Mouse (Mus musculus) forebrain, embryonic 14.5 days (tissue): ENCODE measurements around the gene Malsu1. TPM values are rescaled to one million over a fixed set of nuclear protein-coding genes. Genes with fewer than 3 reads are reported as not detected.

ENCODE experiments used
- ATAC-seq: fragments of 200-750 bp; cut with Nextera tagmentation; 2 replicates; pipeline ENCODE4 v1.8.0; 2017; ENCODE audit warnings: mild to moderate bottlenecking, moderate library complexity
- DNase-seq: peaks from one replicate; pipeline ENCODE4 v3.0.0-alpha.2; 2015; ENCODE audit warnings: low spot score
- H3K27ac ChIP-seq: fragments of 300-500 bp; sonication (generic); 2 replicates; pipeline ENCODE4 v1.5.1; 2014; ENCODE audit warnings: low read depth, mild to moderate bottlenecking, control low read depth, low read length, moderate library complexity
- H3K27me3 ChIP-seq: fragments of 300-500 bp; sonication (generic); replicated peaks from 2 replicates; pipeline ENCODE4 v1.6.1; 2014; ENCODE audit warnings: low read length, control low read depth, mixed read lengths; ENCODE audit not compliant: control insufficient read depth, insufficient read depth
- H3K36me3 ChIP-seq: fragments of 300-500 bp; sonication (generic); 2 replicates; pipeline ENCODE4 v1.6.1; 2014; ENCODE audit warnings: low read length, control low read depth; ENCODE audit not compliant: control insufficient read depth, insufficient read depth
- H3K4me1 ChIP-seq: fragments of 300-500 bp; sonication (generic); 2 replicates; pipeline ENCODE4 v1.6.1; 2014; ENCODE audit warnings: antibody characterized with exemption, low read length, control low read depth; ENCODE audit not compliant: control insufficient read depth, insufficient read depth
- H3K4me2 ChIP-seq: fragments of 300-500 bp; sonication (generic); 2 replicates; pipeline ENCODE4 v1.6.1; 2014; ENCODE audit warnings: mild to moderate bottlenecking, control low read depth, low read length
- H3K4me3 ChIP-seq: fragments of 300-500 bp; sonication (generic); 2 replicates; pipeline ENCODE4 v1.5.1; 2014; ENCODE audit warnings: low read depth, low read length, control low read depth
- H3K9ac ChIP-seq: fragments of 300-500 bp; sonication (generic); 2 replicates; pipeline ENCODE4 v1.6.1; 2014; ENCODE audit warnings: mild to moderate bottlenecking, low read length, control low read depth, moderate library complexity
- H3K9me3 ChIP-seq: fragments of 300-500 bp; sonication (generic); replicated peaks from 2 replicates; pipeline ENCODE4 v1.6.1; 2016; ENCODE audit warnings: low read length, control low read depth, mixed read lengths; ENCODE audit not compliant: control insufficient read depth
- WGBS: fragments of 180-500 bp; shearing (Covaris S2); extraction: QIAGEN DNeasy Blood & Tissue Kit; methylation state at CpG from one replicate; pipeline ENCODE4 v1.1.7; 2014; 5-methylcytosine and 5-hydroxymethylcytosine counted together
- polyA plus RNA-seq: library from polyadenylated mRNA; unstranded; fragments of >200 nt; fragmentation: Nextera tagmentation; extraction: Ambion mirVana; gene quantifications from 2 replicates; pipeline ENCODE4 v1.2.1, GENCODE M21; 2014

Malsu1 gene
- polyA plus RNA-seq, 1 experiment from 2014 or later = 65.0 TPM

GRCm38 (mm10) chr6:49096933-49097461 lies 23.4 kb downstream of the Malsu1 start:
- no peak overlapping the region for H3K4me2 ChIP-seq
- peaks cover 16% of the 10 kb centered on the region for H3K4me1 ChIP-seq
- peak overlapping the region; percentile 65 for H3K27ac ChIP-seq
- ATAC-seq (peak; percentile 74; the same call in 1 of the 2 replicates), DNase-seq (peak; percentile 89)
- no peak overlapping the region for H3K4me3 ChIP-seq
- peaks cover 61% of the 10 kb centered on the region for H3K36me3 ChIP-seq
- no peaks in the 10 kb centered on the region for H3K9me3 ChIP-seq
- 18% methylated on average over 13 of the region's 13 CpGs for WGBS
- H3K9ac ChIP-seq = no peak overlapping the region
- H3K27me3 ChIP-seq = no peaks in the 10 kb centered on the region

DNA sequence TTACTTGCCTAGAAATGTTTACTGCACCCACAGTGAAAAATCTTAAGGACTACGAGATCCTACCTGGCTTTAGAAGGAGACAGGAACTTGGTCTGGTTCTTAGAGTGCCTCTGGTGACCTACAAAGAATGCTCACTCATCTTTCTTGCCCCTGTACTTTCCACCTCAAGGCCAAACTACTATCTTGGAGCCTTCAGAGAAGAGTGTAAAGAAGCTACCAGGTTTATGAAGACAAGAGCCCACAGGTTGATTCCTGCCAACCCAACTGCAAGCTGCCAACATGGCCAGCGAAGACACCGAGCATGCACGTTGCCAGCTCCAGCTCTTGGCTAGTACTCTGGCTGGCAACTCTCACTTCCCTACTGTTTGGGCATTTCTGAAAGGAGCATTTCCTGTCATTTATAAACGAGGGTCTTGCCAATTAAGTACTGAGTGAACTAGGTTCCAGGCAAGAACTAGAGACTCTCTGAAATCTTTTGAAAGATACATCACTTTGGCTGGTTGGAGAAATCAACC lies 24.1 kb downstream of the Malsu1 start:
- H3K27ac ChIP-seq = no peak overlapping the region
- no peaks in the 10 kb centered on the region for H3K27me3 ChIP-seq
- DNase-seq (peak; percentile 51), ATAC-seq (0 out of 2 replicates have a peak, but pooled peaks have one; percentile 29)
- H3K4me2 ChIP-seq = no peak overlapping the region; the same call in 1 of the 2 replicates
- peaks cover 16% of the 10 kb centered on the region for H3K4me1 ChIP-seq
- WGBS = 47% methylated on average over 5 of the region's 5 CpGs
- no peaks in the 10 kb centered on the region for H3K9me3 ChIP-seq
- H3K36me3 ChIP-seq = peaks cover 62% of the 10 kb centered on the region
- H3K9ac ChIP-seq = no peak overlapping the region
- H3K4me3 ChIP-seq = no peak overlapping the region

- H3K9me3 ChIP-seq = no peaks in the 10 kb centered on the region
- 78% methylated on average over 1 of the region's 1 CpGs for WGBS
- H3K36me3 ChIP-seq = peaks cover 53% of the 10 kb centered on the region
- no peak overlapping the region for H3K4me3 ChIP-seq
- H3K9ac ChIP-seq = no peak overlapping the region
- no peak for ATAC-seq
- H3K27ac ChIP-seq = no peak overlapping the region
- no peak overlapping the region for H3K4me2 ChIP-seq
- H3K27me3 ChIP-seq = no peaks in the 10 kb centered on the region
- H3K4me1 ChIP-seq = peaks cover 16% of the 10 kb centered on the region
- no peak for DNase-seq
Observed at GRCm38 (mm10) chr6:49099086-49099485, 25.5 kb downstream of the Malsu1 start.

GRCm38 (mm10) chr6:49106746-49107500 lies 33.3 kb downstream of the Malsu1 start:
- no peak overlapping the region for H3K4me3 ChIP-seq
- H3K27ac ChIP-seq = no peak overlapping the region
- no peak overlapping the region for H3K9ac ChIP-seq
- 86% methylated on average over 15 of the region's 15 CpGs for WGBS
- no peaks in the 10 kb centered on the region for H3K9me3 ChIP-seq
- peaks cover 57% of the 10 kb centered on the region for H3K36me3 ChIP-seq
- DNase-seq (no peak), ATAC-seq (no peak)
- H3K27me3 ChIP-seq = no peaks in the 10 kb centered on the region
- no peaks in the 10 kb centered on the region for H3K4me1 ChIP-seq
- H3K4me2 ChIP-seq = no peak overlapping the region

GRCm38 (mm10) chr6:49109196-49109595 lies 35.6 kb downstream of the Malsu1 start:
- Histone ChIP-seq H3K36me3 (peaks cover 45% of the 10 kb centered on the region), H3K9ac (no peak overlapping the region), H3K27ac (no peak overlapping the region), H3K4me2 (no peak overlapping the region), H3K4me3 (no peak overlapping the region), H3K9me3 (no peaks in the 10 kb centered on the region), H3K4me1 (no peaks in the 10 kb centered on the region), H3K27me3 (no peaks in the 10 kb centered on the region)
- DNase-seq (no peak), ATAC-seq (no peak)
- WGBS = 92% methylated on average over 2 of the region's 2 CpGs

DNA sequence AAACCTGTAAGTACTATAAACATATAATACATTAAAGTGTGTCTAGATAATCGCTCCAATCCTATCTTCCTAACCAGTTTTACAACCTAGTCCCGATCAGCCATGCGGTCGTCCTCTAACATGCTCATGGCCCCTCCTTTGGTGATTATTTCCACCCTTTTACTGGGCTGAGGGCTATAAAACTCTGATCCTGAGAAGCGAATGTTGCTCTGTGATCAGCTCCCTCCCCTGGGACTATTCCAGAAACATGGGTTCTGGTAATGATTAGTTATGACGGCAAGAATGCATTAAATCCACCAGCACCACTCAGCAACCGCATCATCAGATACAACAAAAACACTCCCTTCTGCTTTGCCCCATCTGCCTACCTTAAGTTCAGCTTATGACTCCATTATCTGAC lies 40.3 kb downstream of the Malsu1 start:
- H3K36me3 ChIP-seq = peaks cover 34% of the 10 kb centered on the region

GRCm38 (mm10) chr6:49114457-49114856 lies 40.9 kb downstream of the Malsu1 start:
- 94% methylated on average over 6 of the region's 6 CpGs for WGBS
- H3K27me3 ChIP-seq = no peaks in the 10 kb centered on the region
- no peak for DNase-seq

More for the DNA sequence above, 40.3 kb downstream of the Malsu1 start:
- no peak overlapping the region for H3K27ac ChIP-seq
- H3K4me2 ChIP-seq = no peak overlapping the region
- no peak overlapping the region for H3K9ac ChIP-seq
- no peaks in the 10 kb centered on the region for H3K9me3 ChIP-seq
- WGBS = 93% methylated on average over 7 of the region's 7 CpGs
- no peaks in the 10 kb centered on the region for H3K4me1 ChIP-seq
- H3K4me3 ChIP-seq = no peak overlapping the region
- H3K27me3 ChIP-seq = no peaks in the 10 kb centered on the region
- DNase-seq (no peak), ATAC-seq (no peak)

DNA sequence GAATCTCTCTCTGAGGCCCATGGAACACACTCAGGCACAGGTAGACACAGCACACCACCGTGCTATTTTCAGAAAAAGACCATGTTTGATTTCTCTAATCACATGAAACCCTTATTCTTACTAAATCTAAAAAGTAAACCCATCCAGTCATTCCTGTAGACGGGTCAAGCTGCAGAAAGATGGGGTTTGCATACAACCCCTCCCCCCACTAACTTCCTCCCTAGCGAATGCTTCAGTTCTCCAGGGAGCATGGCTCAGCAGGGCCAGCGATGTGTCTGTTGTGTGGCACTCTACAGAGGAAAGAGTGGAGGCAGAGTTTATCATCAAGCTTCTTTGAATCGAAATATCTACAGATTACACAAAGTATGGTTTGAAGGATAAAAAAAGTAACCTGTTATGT lies 42.0 kb downstream of the Malsu1 start:
- H3K27ac ChIP-seq = no peak overlapping the region
- no peak overlapping the region for H3K4me2 ChIP-seq
- H3K9me3 ChIP-seq = no peaks in the 10 kb centered on the region
- ATAC-seq (no peak), DNase-seq (no peak)
- peaks cover 2% of the 10 kb centered on the region; the same call in 1 of the 2 replicates for H3K4me1 ChIP-seq
- H3K27me3 ChIP-seq = no peaks in the 10 kb centered on the region
- no peak overlapping the region for H3K4me3 ChIP-seq
- H3K9ac ChIP-seq = no peak overlapping the region
- WGBS = 89% methylated on average over 5 of the region's 5 CpGs
- H3K36me3 ChIP-seq = peaks cover 27% of the 10 kb centered on the region

More at GRCm38 (mm10) chr6:49114457-49114856, 40.9 kb downstream of the Malsu1 start:
- no peak overlapping the region for H3K9ac ChIP-seq
- no peak overlapping the region for H3K4me3 ChIP-seq
- H3K4me1 ChIP-seq = peaks cover 1% of the 10 kb centered on the region; the same call in 1 of the 2 replicates
- H3K4me2 ChIP-seq = no peak overlapping the region
- H3K36me3 ChIP-seq = peaks cover 30% of the 10 kb centered on the region
- ATAC-seq = no peak
- no peaks in the 10 kb centered on the region for H3K9me3 ChIP-seq
- no peak overlapping the region for H3K27ac ChIP-seq

- Histone ChIP-seq H3K27ac (no peak overlapping the region), H3K9me3 (no peaks in the 10 kb centered on the region), H3K4me2 (no peak overlapping the region), H3K9ac (no peak overlapping the region), H3K4me1 (peaks cover 2% of the 10 kb centered on the region; the same call in 1 of the 2 replicates), H3K36me3 (peaks cover 23% of the 10 kb centered on the region), H3K4me3 (no peak overlapping the region), H3K27me3 (no peaks in the 10 kb centered on the region)
- no peak for ATAC-seq
- DNase-seq = no peak
- 92% methylated on average over 8 of the region's 8 CpGs for WGBS
Observed at GRCm38 (mm10) chr6:49116241-49116640, 42.6 kb downstream of the Malsu1 start.
